Mouse (Mus musculus) embryonic facial prominence, embryonic 12.5 days (tissue): ENCODE measurements at regions not wholly inside any gene's neighbourhood (a gene's known extent, or its start where the extent isn't known, plus 50 kb on each side); places are given as distances from the start of the nearest gene placed in this dataset.
A peak's percentile ranks its signal among the peaks of the same experiment; 100 is the strongest.

ENCODE experiments used
- ATAC-seq: fragments of 200-750 bp; cut with Nextera tagmentation; 2 replicates; pipeline ENCODE4 v1.8.0; 2017; ENCODE audit not compliant: insufficient number of reproducible peaks, insufficient read depth, low FRiP score, low TSS enrichment
- H3K27ac ChIP-seq: fragments of 300-500 bp; sonication (generic); 2 replicates; pipeline ENCODE4 v1.5.1; 2016; ENCODE audit warnings: mild to moderate bottlenecking
- H3K27me3 ChIP-seq: fragments of 300-500 bp; sonication (generic); 2 replicates; pipeline ENCODE4 v1.6.1; 2016; ENCODE audit warnings: mild to moderate bottlenecking, moderate library complexity
- H3K36me3 ChIP-seq: fragments of 300-500 bp; sonication (generic); 2 replicates; pipeline ENCODE4 v1.6.1; 2016; ENCODE audit warnings: mild to moderate bottlenecking
- H3K4me1 ChIP-seq: fragments of 300-500 bp; sonication (generic); 2 replicates; pipeline ENCODE4 v1.6.1; 2016
- H3K4me2 ChIP-seq: fragments of 300-500 bp; sonication (generic); replicated peaks from 2 replicates; pipeline ENCODE4 v1.6.1; 2016; ENCODE audit warnings: mild to moderate bottlenecking, moderate library complexity
- H3K4me3 ChIP-seq: fragments of 300-500 bp; sonication (generic); 2 replicates; pipeline ENCODE4 v1.5.1; 2016; ENCODE audit warnings: mild to moderate bottlenecking
- H3K9ac ChIP-seq: fragments of 300-500 bp; sonication (generic); 2 replicates; pipeline ENCODE4 v1.6.1; 2016; ENCODE audit warnings: mild to moderate bottlenecking, moderate library complexity
- H3K9me3 ChIP-seq: fragments of 300-500 bp; sonication (generic); 2 replicates; pipeline ENCODE4 v1.6.1; 2016; ENCODE audit warnings: mild to moderate bottlenecking, moderate library complexity
- WGBS: fragments of 180-500 bp; shearing (Covaris S2); methylation state at CpG from one replicate; pipeline ENCODE4 v1.1.7; 2016; 5-methylcytosine and 5-hydroxymethylcytosine counted together

GRCm38 (mm10) chr5:148775232-148775631, 153.9 kb downstream of the Katnal1 start:
- H3K4me3 ChIP-seq: no peak overlapping the region
- no peak for ATAC-seq
- no peak overlapping the region for H3K27ac ChIP-seq
- H3K9me3 ChIP-seq: no peaks in the 10 kb centered on the region; the same call in 1 of the 2 replicates
- no peaks in the 10 kb centered on the region for H3K36me3 ChIP-seq
- WGBS: 81% methylated on average over 3 of the region's 3 CpGs
- H3K4me1 ChIP-seq: peaks cover 6% of the 10 kb centered on the region; the same call in 1 of the 2 replicates
- no peaks in the 10 kb centered on the region for H3K27me3 ChIP-seq
- no peak overlapping the region for H3K4me2 ChIP-seq
- H3K9ac ChIP-seq: no peak overlapping the region

GRCm38 (mm10) chr5:148774446-148774845, 154.7 kb downstream of the Katnal1 start:
- WGBS: 68% methylated on average over 3 of the region's 3 CpGs

GRCm38 (mm10) chr5:148769452-148769851, 159.7 kb downstream of the Katnal1 start:
- Histone ChIP-seq H3K9ac (no peak overlapping the region), H3K27me3 (no peaks in the 10 kb centered on the region), H3K4me2 (no peak overlapping the region), H3K9me3 (0 out of 2 replicates have a peak, but pooled peaks cover 3% of the 10 kb centered on the region), H3K27ac (no peak overlapping the region), H3K4me1 (peaks cover 7% of the 10 kb centered on the region; the same call in 1 of the 2 replicates), H3K36me3 (no peaks in the 10 kb centered on the region), H3K4me3 (no peak overlapping the region)
- ATAC-seq: no peak
- 80% methylated on average over 4 of the region's 4 CpGs for WGBS

More at GRCm38 (mm10) chr5:148774446-148774845, 154.7 kb downstream of the Katnal1 start:
- no peak overlapping the region for H3K27ac ChIP-seq
- H3K27me3 ChIP-seq: no peaks in the 10 kb centered on the region
- no peak for ATAC-seq
- H3K4me2 ChIP-seq: no peak overlapping the region
- H3K4me1 ChIP-seq: peaks cover 7% of the 10 kb centered on the region; the same call in 1 of the 2 replicates
- H3K9ac ChIP-seq: no peak overlapping the region
- peaks cover 3% of the 10 kb centered on the region; the same call in 1 of the 2 replicates for H3K9me3 ChIP-seq
- H3K36me3 ChIP-seq: no peaks in the 10 kb centered on the region
- H3K4me3 ChIP-seq: no peak overlapping the region

GRCm38 (mm10) chr5:148768346-148768745, 160.8 kb downstream of the Katnal1 start:
- ATAC-seq: no peak
- WGBS: 74% methylated on average over 7 of the region's 7 CpGs
- peaks cover 7% of the 10 kb centered on the region; the same call in 1 of the 2 replicates for H3K4me1 ChIP-seq

GRCm38 (mm10) chr5:148765993-148766392, 163.1 kb downstream of the Katnal1 start:
- no peaks in the 10 kb centered on the region for H3K36me3 ChIP-seq
- no peak overlapping the region for H3K4me3 ChIP-seq
- peaks cover 7% of the 10 kb centered on the region; the same call in 1 of the 2 replicates for H3K4me1 ChIP-seq
- no peak overlapping the region for H3K9ac ChIP-seq
- H3K27me3 ChIP-seq: no peaks in the 10 kb centered on the region
- H3K27ac ChIP-seq: no peak overlapping the region
- no peak for ATAC-seq
- H3K9me3 ChIP-seq: 0 out of 2 replicates have a peak, but pooled peaks cover 3% of the 10 kb centered on the region
- 91% methylated on average over 7 of the region's 7 CpGs for WGBS
- H3K4me2 ChIP-seq: no peak overlapping the region

More at GRCm38 (mm10) chr5:148768346-148768745, 160.8 kb downstream of the Katnal1 start:
- no peaks in the 10 kb centered on the region for H3K27me3 ChIP-seq
- no peak overlapping the region for H3K4me3 ChIP-seq
- H3K9ac ChIP-seq: no peak overlapping the region
- H3K9me3 ChIP-seq: 0 out of 2 replicates have a peak, but pooled peaks cover 3% of the 10 kb centered on the region
- H3K27ac ChIP-seq: no peak overlapping the region
- no peak overlapping the region for H3K4me2 ChIP-seq
- H3K36me3 ChIP-seq: no peaks in the 10 kb centered on the region

GRCm38 (mm10) chr5:148760108-148760507, 169.0 kb downstream of the Katnal1 start:
- Histone ChIP-seq H3K4me2 (no peak overlapping the region), H3K4me3 (no peak overlapping the region), H3K27me3 (no peaks in the 10 kb centered on the region), H3K36me3 (no peaks in the 10 kb centered on the region), H3K27ac (no peak overlapping the region), H3K4me1 (peaks cover 7% of the 10 kb centered on the region), H3K9me3 (0 out of 2 replicates have a peak, but pooled peaks cover 3% of the 10 kb centered on the region), H3K9ac (no peak overlapping the region)
- ATAC-seq: no peak
- WGBS: 70% methylated on average over 9 of the region's 9 CpGs

- H3K27ac ChIP-seq: no peak overlapping the region
- ATAC-seq: no peak
- H3K27me3 ChIP-seq: no peaks in the 10 kb centered on the region
- H3K4me2 ChIP-seq: no peak overlapping the region
- WGBS: 62% methylated on average over 7 of the region's 7 CpGs
- H3K9ac ChIP-seq: no peak overlapping the region
- H3K36me3 ChIP-seq: no peaks in the 10 kb centered on the region
- 0 out of 2 replicates have a peak, but pooled peaks cover 3% of the 10 kb centered on the region for H3K9me3 ChIP-seq
- peaks cover 7% of the 10 kb centered on the region for H3K4me1 ChIP-seq
- H3K4me3 ChIP-seq: no peak overlapping the region
Observed at GRCm38 (mm10) chr5:148758786-148759185, 170.3 kb downstream of the Katnal1 start.

- Histone ChIP-seq H3K27ac (peak overlapping the region; percentile 73; the same call in 1 of the 2 replicates), H3K27me3 (no peaks in the 10 kb centered on the region), H3K4me2 (no peak overlapping the region), H3K4me3 (no peak overlapping the region), H3K9ac (no peak overlapping the region), H3K9me3 (0 out of 2 replicates have a peak, but pooled peaks cover 3% of the 10 kb centered on the region), H3K4me1 (peaks cover 7% of the 10 kb centered on the region), H3K36me3 (no peaks in the 10 kb centered on the region)
- 71% methylated on average over 5 of the region's 5 CpGs for WGBS
- no peak for ATAC-seq
Observed at GRCm38 (mm10) chr5:148757715-148758114, 171.4 kb downstream of the Katnal1 start.

GRCm38 (mm10) chr5:148757236-148757635, 171.9 kb downstream of the Katnal1 start:
- Histone ChIP-seq H3K9me3 (0 out of 2 replicates have a peak, but pooled peaks cover 3% of the 10 kb centered on the region), H3K4me3 (no peak overlapping the region), H3K9ac (no peak overlapping the region), H3K27ac (peak overlapping the region; percentile 73; the same call in 1 of the 2 replicates), H3K4me2 (no peak overlapping the region), H3K4me1 (peaks cover 7% of the 10 kb centered on the region), H3K36me3 (no peaks in the 10 kb centered on the region), H3K27me3 (no peaks in the 10 kb centered on the region)
- ATAC-seq: peak; percentile 74
- WGBS: 33% methylated on average over 8 of the region's 8 CpGs

- H3K27me3 ChIP-seq: no peaks in the 10 kb centered on the region
- no peak for ATAC-seq
- H3K4me1 ChIP-seq: peaks cover 7% of the 10 kb centered on the region
- 88% methylated on average over 16 of the region's 16 CpGs for WGBS
- H3K4me3 ChIP-seq: no peak overlapping the region
- H3K36me3 ChIP-seq: no peaks in the 10 kb centered on the region
- H3K4me2 ChIP-seq: no peak overlapping the region
- H3K27ac ChIP-seq: peak overlapping the region; percentile 73; the same call in 1 of the 2 replicates
- H3K9ac ChIP-seq: no peak overlapping the region
- H3K9me3 ChIP-seq: 0 out of 2 replicates have a peak, but pooled peaks cover 3% of the 10 kb centered on the region
Observed at GRCm38 (mm10) chr5:148756246-148756930, 172.7 kb downstream of the Katnal1 start.

GRCm38 (mm10) chr5:148755807-148756206, 173.3 kb downstream of the Katnal1 start:
- H3K27me3 ChIP-seq: no peaks in the 10 kb centered on the region
- peaks cover 7% of the 10 kb centered on the region for H3K4me1 ChIP-seq
- H3K9me3 ChIP-seq: 0 out of 2 replicates have a peak, but pooled peaks cover 3% of the 10 kb centered on the region
- no peak overlapping the region for H3K9ac ChIP-seq
- no peaks in the 10 kb centered on the region for H3K36me3 ChIP-seq
- H3K4me2 ChIP-seq: no peak overlapping the region
- WGBS: 86% methylated on average over 8 of the region's 8 CpGs
- H3K27ac ChIP-seq: no peak overlapping the region
- no peak for ATAC-seq
- no peak overlapping the region for H3K4me3 ChIP-seq

- Histone ChIP-seq H3K4me1 (peaks cover 7% of the 10 kb centered on the region), H3K9ac (no peak overlapping the region), H3K4me3 (no peak overlapping the region), H3K9me3 (0 out of 2 replicates have a peak, but pooled peaks cover 3% of the 10 kb centered on the region), H3K27ac (no peak overlapping the region), H3K4me2 (no peak overlapping the region), H3K36me3 (no peaks in the 10 kb centered on the region), H3K27me3 (no peaks in the 10 kb centered on the region)
- ATAC-seq: no peak
- 72% methylated on average over 10 of the region's 10 CpGs for WGBS
Observed at GRCm38 (mm10) chr5:148754896-148755295, 174.2 kb downstream of the Katnal1 start.
